Mouse (Mus musculus) urinary bladder, postnatal 36 days (tissue): ENCODE measurements around the gene Fbrs.
"Not testable (repeated sequence)": the region's sequence is repeated elsewhere in the genome, so short reads cannot be mapped to it uniquely, and the experiment has no call there.

ENCODE experiments used
- DNase-seq, 2 experiments: peaks; one replicate each; pipeline ENCODE4 v3.0.0; 2022; ENCODE audit warnings: low spot score in 2 of 2, mixed read lengths in 1 of 2

Gene Fbrs

GRCm38 (mm10) chr7:127475186-127475740 is 3.7 kb upstream of the Fbrs start:
- no peak for DNase-seq

- DNase-seq = no peak
Observed at GRCm38 (mm10) chr7:127476336-127476735, 2.7 kb upstream of the Fbrs start.

- DNase-seq = no peak
Observed at GRCm38 (mm10) chr7:127476855-127477254, 2.1 kb upstream of the Fbrs start.

GRCm38 (mm10) chr7:127477687-127478634 is 1.0 kb upstream of the Fbrs start:
- DNase-seq = peak; percentile 98

GRCm38 (mm10) chr7:127479318-127480225 is 573 bp downstream of the Fbrs start:
- peak; percentile 12 to 39 for DNase-seq

- no peak for DNase-seq
Observed at GRCm38 (mm10) chr7:127480321-127480720, 1.3 kb downstream of the Fbrs start.

- no peak for DNase-seq
Observed at GRCm38 (mm10) chr7:127485416-127485815, 6.4 kb downstream of the Fbrs start.

- DNase-seq = not testable (repeated sequence)
Observed at GRCm38 (mm10) chr7:127488364-127488763, 9.4 kb downstream of the Fbrs start.

GRCm38 (mm10) chr7:127489982-127490381 is 11.0 kb downstream of the Fbrs start:
- DNase-seq = no peak

- no peak for DNase-seq
Observed at GRCm38 (mm10) chr7:127491846-127492245, 12.8 kb downstream of the Fbrs start.

- no peak for DNase-seq
Observed at GRCm38 (mm10) chr7:127494648-127495047, 15.6 kb downstream of the Fbrs start.

- no peak for DNase-seq
Observed at GRCm38 (mm10) chr7:127497382-127497781, 18.4 kb downstream of the Fbrs start.

GRCm38 (mm10) chr7:127498407-127498806 is 19.4 kb downstream of the Fbrs start:
- no peak for DNase-seq

- DNase-seq = no peak
Observed at GRCm38 (mm10) chr7:127508291-127508690, 29.3 kb downstream of the Fbrs start.

GRCm38 (mm10) chr7:127509830-127510229 is 30.8 kb downstream of the Fbrs start:
- DNase-seq = not testable (repeated sequence)

GRCm38 (mm10) chr7:127511241-127511640 is 32.2 kb downstream of the Fbrs start:
- DNase-seq = no peak

GRCm38 (mm10) chr7:127511808-127512230 is 32.8 kb downstream of the Fbrs start, which contains the start of gene Srcap:
TSS of gene Srcap (plus strand) at chr7:127511983.
- DNase-seq = peak; percentile 91 to 96

- DNase-seq = peak; percentile 82 to 88
Observed at GRCm38 (mm10) chr7:127512231-127513015, 33.4 kb downstream of the Fbrs start.

- DNase-seq = peak; percentile 10 to 13
Observed at GRCm38 (mm10) chr7:127513016-127513390, 34.0 kb downstream of the Fbrs start.

GRCm38 (mm10) chr7:127513781-127514180 is 34.8 kb downstream of the Fbrs start:
- DNase-seq = no peak

- no peak for DNase-seq
Observed at GRCm38 (mm10) chr7:127515846-127516245, 36.8 kb downstream of the Fbrs start.
